Mouse (Mus musculus) lung, adult 2 months (tissue): ENCODE results near the gene Mrps35.

Experiments used
- CTCF ChIP-seq: fragments of 200-500 bp; IDR thresholded peaks from 2 replicates; pipeline ENCODE4 v1.5.1; 2011; ENCODE audit warnings: mild to moderate bottlenecking, low read length, control low read depth; ENCODE audit not compliant: insufficient read depth
- POLR2A ChIP-seq: fragments of 200-500 bp; IDR thresholded peaks from 2 replicates; pipeline ENCODE4 v1.6.1; 2011; ENCODE audit warnings: low read depth, mild to moderate bottlenecking, control low read depth, low read length, borderline replicate concordance; ENCODE audit errors: extremely low read depth

DNA sequence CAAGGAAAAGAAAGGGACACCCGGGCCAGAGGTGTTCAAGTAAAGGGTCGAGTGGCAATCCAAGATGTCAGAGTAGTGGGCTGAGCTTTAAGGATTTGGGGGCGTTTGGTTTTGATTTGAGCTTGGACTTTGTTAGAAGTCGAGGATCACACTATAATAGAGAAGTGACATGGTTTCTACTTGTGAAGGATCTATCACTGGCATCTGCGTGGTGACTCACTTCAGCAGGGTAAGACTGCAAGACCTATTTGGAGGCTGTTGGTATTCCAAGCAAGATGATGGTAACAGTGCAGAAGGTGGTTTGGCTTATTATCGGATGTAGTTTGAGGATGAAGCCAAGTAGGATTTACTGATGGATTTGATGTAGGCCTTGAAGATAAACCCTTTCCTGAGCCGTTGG is 1.1 kb downstream of the Mrps35 start:
- TF ChIP-seq CTCF (no peak), POLR2A (no peak)
